Mouse (Mus musculus) liver, postnatal 0 days (tissue): ENCODE results near the gene Map3k7. TPM values are rescaled to one million over a fixed set of nuclear protein-coding genes. Genes with fewer than 3 reads are reported as not detected.

ENCODE experiments used
- ATAC-seq: fragments of 200-750 bp; cut with Nextera tagmentation; 2 replicates; pipeline ENCODE4 v1.8.0; 2017; ENCODE audit warnings: mild to moderate bottlenecking, moderate library complexity
- DNase-seq: peaks from one replicate; pipeline ENCODE4 v3.0.0-alpha.2; 2016
- H3K27ac ChIP-seq: fragments of 300-500 bp; sonication (generic); 2 replicates; pipeline ENCODE4 v1.5.1; 2014; ENCODE audit warnings: antibody characterized with exemption, moderate library complexity, mild to moderate bottlenecking, low read depth
- H3K27me3 ChIP-seq: fragments of 300-500 bp; sonication (generic); 2 replicates; pipeline ENCODE4 v1.6.1; 2014; ENCODE audit warnings: low read length, control low read depth, mixed read lengths; ENCODE audit not compliant: insufficient read depth
- H3K36me3 ChIP-seq: fragments of 300-500 bp; sonication (generic); replicated peaks from 2 replicates; pipeline ENCODE4 v1.6.1; 2014; ENCODE audit warnings: mild to moderate bottlenecking, control low read depth, low read length, moderate library complexity, mixed read lengths; ENCODE audit not compliant: insufficient read depth
- H3K4me1 ChIP-seq: fragments of 300-500 bp; sonication (generic); 2 replicates; pipeline ENCODE4 v1.6.1; 2014; ENCODE audit warnings: antibody characterized with exemption, mild to moderate bottlenecking, control low read depth; ENCODE audit not compliant: insufficient read depth
- H3K4me2 ChIP-seq: fragments of 300-500 bp; sonication (generic); 2 replicates; pipeline ENCODE4 v1.6.1; 2014; ENCODE audit warnings: low read depth, mild to moderate bottlenecking, low read length, moderate library complexity, mixed read lengths
- H3K4me3 ChIP-seq: fragments of 300-500 bp; sonication (generic); 2 replicates; pipeline ENCODE4 v1.5.1; 2014; ENCODE audit warnings: low read depth, low read length
- H3K9ac ChIP-seq: fragments of 300-500 bp; sonication (generic); replicated peaks from 2 replicates; pipeline ENCODE4 v1.6.1; 2014; ENCODE audit warnings: mild to moderate bottlenecking, moderate library complexity
- H3K9me3 ChIP-seq: fragments of 300-500 bp; sonication (generic); 2 replicates; pipeline ENCODE4 v1.6.1; 2016; ENCODE audit warnings: mild to moderate bottlenecking, control low read depth, low read length, mixed read lengths
- CTCF ChIP-seq: sonication (generic); IDR thresholded peaks from 2 replicates; pipeline ENCODE4 v1.5.1; 2016; ENCODE audit warnings: antibody characterized with exemption, low read depth
- EP300 ChIP-seq: IDR thresholded peaks from 2 replicates; pipeline ENCODE4 v1.6.1; 2016; ENCODE audit warnings: antibody characterized with exemption, low read depth, mild to moderate bottlenecking
- WGBS: fragments of 180-500 bp; shearing (Covaris S2); extraction: QIAGEN DNeasy Blood & Tissue Kit; methylation state at CpG from one replicate; pipeline ENCODE4 v1.1.7; 2014; ENCODE audit not compliant: insufficient replicate concordance; 5-methylcytosine and 5-hydroxymethylcytosine counted together
- polyA plus RNA-seq: library from polyadenylated mRNA; unstranded; fragments of >200 nt; fragmentation: Nextera tagmentation; extraction: Ambion mirVana; gene quantifications from 2 replicates; pipeline ENCODE4 v1.2.1, GENCODE M21; 2015

Gene Map3k7
- polyA plus RNA-seq, 1 experiment from 2014 or later = 8.0 TPM

DNA sequence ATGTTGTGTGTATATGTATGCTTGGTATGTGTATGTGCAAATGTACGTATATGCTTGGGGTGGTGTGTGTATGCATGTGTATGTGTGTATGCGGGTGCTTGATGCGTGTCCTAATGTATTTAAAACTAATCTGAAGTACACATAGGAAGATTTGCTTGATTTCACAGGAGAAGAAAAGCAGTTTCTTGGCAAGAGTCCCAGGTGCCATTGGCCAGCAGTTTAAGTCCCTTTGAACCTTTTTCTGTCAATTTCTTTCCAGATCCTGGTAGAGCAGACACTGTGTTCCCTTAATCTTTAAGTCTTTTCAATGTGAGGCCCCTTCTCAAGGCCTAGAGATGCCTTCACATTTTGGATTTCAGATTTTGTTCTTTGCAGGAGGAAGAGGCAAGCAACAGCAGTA, 99.4 kb downstream of the Map3k7 start:
- DNase-seq (no peak), ATAC-seq (no peak)
- H3K4me1 ChIP-seq = no peaks in the 10 kb centered on the region
- 87% methylated on average over 3 of the region's 3 CpGs for WGBS
- TF ChIP-seq CTCF (no peak), EP300 (no peak)
- H3K4me2 ChIP-seq = no peak overlapping the region
- H3K9ac ChIP-seq = no peak overlapping the region
- no peak overlapping the region for H3K27ac ChIP-seq
- no peaks in the 10 kb centered on the region for H3K27me3 ChIP-seq
- H3K9me3 ChIP-seq = no peaks in the 10 kb centered on the region
- H3K36me3 ChIP-seq = no peaks in the 10 kb centered on the region
- no peak overlapping the region for H3K4me3 ChIP-seq
